Mouse (Mus musculus) urinary bladder, postnatal 25 days (tissue): Measurements from ENCODE around the gene Supt20.
A peak's percentile ranks its signal among the peaks of the same experiment; 100 is the strongest.
"Not testable (repeated sequence)": the region's sequence is repeated elsewhere in the genome, so short reads cannot be mapped to it uniquely, and the experiment has no call there.

Experiments
- DNase-seq: peaks from one replicate; pipeline ENCODE4 v3.0.0; 2022; ENCODE audit warnings: low spot score

Gene Supt20

GRCm38 (mm10) chr3:54704106-54704505, 11.5 kb downstream of the Supt20 start:
- not testable (repeated sequence) for DNase-seq

GRCm38 (mm10) chr3:54708972-54709371, 16.4 kb downstream of the Supt20 start:
- DNase-seq, result no peak

- no peak for DNase-seq
Measured at GRCm38 (mm10) chr3:54714253-54714652, 21.6 kb downstream of the Supt20 start, which contains the start of gene Gm21958. Gene Gm21958 (minus strand): TSS chr3:54714353.

- DNase-seq, result no peak
Measured at GRCm38 (mm10) chr3:54715461-54715860, 22.9 kb downstream of the Supt20 start.

GRCm38 (mm10) chr3:54717348-54717747, 24.7 kb downstream of the Supt20 start:
- DNase-seq, result no peak

GRCm38 (mm10) chr3:54718947-54719346, 26.3 kb downstream of the Supt20 start:
- no peak for DNase-seq

GRCm38 (mm10) chr3:54723741-54724500, 31.3 kb downstream of the Supt20 start:
- DNase-seq, result no peak

- no peak for DNase-seq
Measured at GRCm38 (mm10) chr3:54725344-54725743, 32.7 kb downstream of the Supt20 start.

GRCm38 (mm10) chr3:54727588-54727987, 35.0 kb downstream of the Supt20 start:
- no peak for DNase-seq

- no peak for DNase-seq
Measured at GRCm38 (mm10) chr3:54728100-54728499, 35.5 kb downstream of the Supt20 start.

GRCm38 (mm10) chr3:54731626-54732150, 39.1 kb downstream of the Supt20 start:
- no peak for DNase-seq

- no peak for DNase-seq
Measured at GRCm38 (mm10) chr3:54732371-54732770, 39.8 kb downstream of the Supt20 start.

- peak; percentile 90 for DNase-seq
Measured at GRCm38 (mm10) chr3:54734411-54735246, 42.0 kb downstream of the Supt20 start.

- DNase-seq, result peak; percentile 97
Measured at GRCm38 (mm10) chr3:54735247-54736046, 42.8 kb downstream of the Supt20 start, which contains the start of the genes Exosc8 and Alg5. Gene Exosc8 (minus strand): TSS chr3:54735393. Gene Alg5 (plus strand): TSS chr3:54735539.

- DNase-seq, result peak; percentile 11
Measured at GRCm38 (mm10) chr3:54736101-54736927, 43.7 kb downstream of the Supt20 start.

- no peak for DNase-seq
Measured at GRCm38 (mm10) chr3:54737317-54737716, 44.7 kb downstream of the Supt20 start.

- no peak for DNase-seq
Measured at GRCm38 (mm10) chr3:54741965-54742364, 49.4 kb downstream of the Supt20 start.

- peak; percentile 22 for DNase-seq
Measured at GRCm38 (mm10) chr3:54745799-54746198, 53.2 kb downstream of the Supt20 start.

- DNase-seq, result no peak
Measured at GRCm38 (mm10) chr3:54753411-54753810, 60.8 kb downstream of the Supt20 start.

GRCm38 (mm10) chr3:54755145-54756041, 62.8 kb downstream of the Supt20 start, which contains the start of gene Smad9:
Gene Smad9 (plus strand): TSS chr3:54755582.
- DNase-seq, result peak; percentile 41
